Comparison of ENCODE assay signal across 21 mouse cellular contexts in the genomic region with DNA sequence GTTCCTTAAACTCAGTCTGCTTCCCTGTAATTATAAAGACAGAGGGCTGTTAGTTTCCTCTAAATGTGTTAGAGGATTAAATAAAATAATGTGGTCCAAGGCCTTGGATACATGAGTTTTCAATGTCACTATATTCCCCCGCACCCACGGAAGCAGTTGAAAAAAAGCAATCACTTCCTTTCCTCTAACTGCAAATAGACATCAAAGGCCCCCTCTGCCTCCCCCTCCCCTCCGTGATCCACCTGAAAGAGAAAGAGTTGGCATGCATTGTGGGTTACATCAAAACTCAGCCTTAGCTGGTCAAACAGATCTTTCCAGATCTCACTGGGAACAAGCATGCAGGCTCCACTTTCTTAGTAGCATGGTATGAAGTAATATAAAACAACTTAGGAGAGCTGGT.
A peak's percentile ranks its signal among the peaks of the same experiment; 100 is the strongest.
DNase-seq lines count a peak whose midpoint lies in the region; ATAC-seq lines count a peak whose summit lies in the region.
"Had no signal": no experiment of that assay in that cellular context is flagged by ENCODE, and none has a peak within 500 bp of the region (broad histone marks: within the 10 kb centered on the region; RNA-seq: fewer than 3 reads in every experiment).

No protein-coding gene starts in this region.

- DNase-seq in forebrain, embryonic 10.5 days (ENCODE audit: extremely low spot score, low spot score) = no peak
- no peak for DNase-seq in forebrain, embryonic 11.5 days (ENCODE audit: low spot score)
- peak; percentile 31 for DNase-seq in kidney, adult 9 months
- DNase-seq in kidney, adult 11 months = no peak
- peak; percentile 30 to 40 for DNase-seq in kidney, postnatal 36 days
- DNase-seq in thymus, postnatal 36 days = no peak
- no peak for DNase-seq in right cerebral cortex, postnatal 36 days (ENCODE audit: low spot score in 2 of 2)
- DNase-seq: cerebellum, adult 11-12 months; cerebellum, postnatal 25 days; gastrocnemius, postnatal 14 days; right cerebral cortex, adult 18-20 months; thymus, adult 18-20 months had no signal

- no peaks in the 10 kb centered on the region for H3K9me3 ChIP-seq in forebrain, embryonic 10.5 days
- H3K9me3 ChIP-seq in forebrain, embryonic 11.5 days (ENCODE audit: control insufficient read depth, low read length) = no peaks in the 10 kb centered on the region
- H3K9me3 ChIP-seq in heart, embryonic 16.5 days (replicated peaks; ENCODE audit: control insufficient read depth, low read length) = no peaks in the 10 kb centered on the region
- H3K9me3 ChIP-seq: forebrain, embryonic 13.5 days; intestine, embryonic 15.5 days; limb, embryonic 15.5 days; midbrain, embryonic 13.5 days; neural tube, embryonic 12.5 days had no signal

- no peak overlapping the region for H3K4me3 ChIP-seq in forebrain, embryonic 10.5 days
- H3K4me3 ChIP-seq in forebrain, embryonic 11.5 days (ENCODE audit: low read depth, low read length) = no peak overlapping the region
- no peak overlapping the region for H3K4me3 ChIP-seq in heart, embryonic 16.5 days (ENCODE audit: low read length)
- H3K4me3 ChIP-seq: forebrain, embryonic 13.5 days; heart, adult 2 months; intestine, embryonic 15.5 days; limb, embryonic 15.5 days; midbrain, embryonic 13.5 days; neural tube, embryonic 12.5 days had no signal

- no peak for ATAC-seq in forebrain, embryonic 11.5 days (replicated peaks; ENCODE audit: low FRiP score)
- ATAC-seq in heart, embryonic 16.5 days (replicated peaks; ENCODE audit: extremely low read depth, insufficient read depth, low FRiP score) = no peak
- ATAC-seq: forebrain, embryonic 13.5 days; lung, postnatal 0 days; midbrain, embryonic 13.5 days had no signal

- 85% methylated on average over 3 of the region's 3 CpGs for WGBS in forebrain, embryonic 10.5 days
- WGBS in forebrain, embryonic 11.5 days = 88% methylated on average over 3 of the region's 3 CpGs
- WGBS in heart, embryonic 16.5 days = 74% methylated on average over 3 of the region's 3 CpGs

- H3K9ac ChIP-seq in forebrain, embryonic 11.5 days (ENCODE audit: low read length) = no peak overlapping the region
- H3K9ac ChIP-seq in heart, embryonic 16.5 days (ENCODE audit: low read length) = no peak overlapping the region
- H3K9ac ChIP-seq: forebrain, embryonic 13.5 days; hindbrain, embryonic 14.5 days; intestine, embryonic 15.5 days; limb, embryonic 15.5 days; midbrain, embryonic 13.5 days; neural tube, embryonic 12.5 days had no signal

- H3K27me3 ChIP-seq in forebrain, embryonic 10.5 days (ENCODE audit: poor library complexity, severe bottlenecking) = no peaks in the 10 kb centered on the region
- H3K27me3 ChIP-seq in forebrain, embryonic 11.5 days (ENCODE audit: control insufficient read depth, insufficient read depth, low read length) = no peaks in the 10 kb centered on the region
- H3K27me3 ChIP-seq in heart, embryonic 16.5 days (ENCODE audit: control insufficient read depth, insufficient read depth, low read length) = no peaks in the 10 kb centered on the region
- H3K27me3 ChIP-seq: forebrain, embryonic 13.5 days; intestine, embryonic 15.5 days; limb, embryonic 15.5 days; midbrain, embryonic 13.5 days; neural tube, embryonic 12.5 days had no signal

- H3K4me2 ChIP-seq in forebrain, embryonic 11.5 days (ENCODE audit: low read depth, low read length, severe bottlenecking) = no peak overlapping the region
- no peak overlapping the region for H3K4me2 ChIP-seq in heart, embryonic 16.5 days (ENCODE audit: low read depth, low read length)
- H3K4me2 ChIP-seq: forebrain, embryonic 13.5 days; hindbrain, embryonic 14.5 days; intestine, embryonic 15.5 days; limb, embryonic 15.5 days; midbrain, embryonic 13.5 days; neural tube, embryonic 12.5 days had no signal

- H3K36me3 ChIP-seq in forebrain, embryonic 10.5 days (replicated peaks) = no peaks in the 10 kb centered on the region
- no peaks in the 10 kb centered on the region for H3K36me3 ChIP-seq in forebrain, embryonic 11.5 days (ENCODE audit: control insufficient read depth, insufficient read depth, low read length)
- no peaks in the 10 kb centered on the region for H3K36me3 ChIP-seq in heart, embryonic 16.5 days (ENCODE audit: control insufficient read depth, insufficient read depth)
- H3K36me3 ChIP-seq: intestine, embryonic 15.5 days; limb, embryonic 15.5 days; midbrain, embryonic 13.5 days; neural tube, embryonic 12.5 days had no signal

- peaks cover 51% of the 10 kb centered on the region for H3K4me1 ChIP-seq in forebrain, embryonic 10.5 days
- H3K4me1 ChIP-seq in forebrain, embryonic 11.5 days (replicated peaks; ENCODE audit: control insufficient read depth, insufficient read depth, low read length) = peaks cover 13% of the 10 kb centered on the region; the same call in 1 of the 2 replicates
- peaks cover 11% of the 10 kb centered on the region for H3K4me1 ChIP-seq in heart, embryonic 16.5 days (ENCODE audit: control insufficient read depth, insufficient read depth, low read length)

- H3K27ac ChIP-seq in forebrain, embryonic 10.5 days = peak overlapping the region; percentile 82
- H3K27ac ChIP-seq in forebrain, embryonic 11.5 days (ENCODE audit: low read depth, low read length) = no peak overlapping the region
- H3K27ac ChIP-seq in heart, embryonic 16.5 days (ENCODE audit: low read length) = peak overlapping the region; percentile 63
- H3K27ac ChIP-seq: forebrain, embryonic 13.5 days; hindbrain, embryonic 14.5 days; midbrain, embryonic 13.5 days; neural tube, embryonic 12.5 days had no signal

Comparison
In these comparisons a context has a peak if more than half of its experiments do, and no peak if none do; other contexts are left out.
1. DNase-seq: peak in kidney, adult 9 months (single experiment) and kidney, postnatal 36 days (2 of 2); none in forebrain, embryonic 10.5 days (single experiment), forebrain, embryonic 11.5 days (single experiment), kidney, adult 11 months (single experiment), thymus, postnatal 36 days (0 of 2) and right cerebral cortex, postnatal 36 days (0 of 2).